Mouse (Mus musculus) ES-E14 (cell line): ENCODE measurements around the gene Chd3.

Source experiments
- HCFC1 ChIP-seq: IDR thresholded peaks from 2 replicates; pipeline ENCODE4 v1.6.1; 2012; ENCODE audit warnings: low read length, inconsistent platforms, borderline replicate concordance; ENCODE audit not compliant: insufficient read depth
- ZC3H11A ChIP-seq: IDR thresholded peaks from 2 replicates; pipeline ENCODE4 v1.6.1; 2012; ENCODE audit warnings: low read depth, mild to moderate bottlenecking, inconsistent platforms, low read length, borderline replicate concordance
- ZNF384 ChIP-seq: IDR thresholded peaks from 2 replicates; pipeline ENCODE4 v1.6.1; 2012; ENCODE audit warnings: low read depth, low read length, inconsistent platforms

DNA sequence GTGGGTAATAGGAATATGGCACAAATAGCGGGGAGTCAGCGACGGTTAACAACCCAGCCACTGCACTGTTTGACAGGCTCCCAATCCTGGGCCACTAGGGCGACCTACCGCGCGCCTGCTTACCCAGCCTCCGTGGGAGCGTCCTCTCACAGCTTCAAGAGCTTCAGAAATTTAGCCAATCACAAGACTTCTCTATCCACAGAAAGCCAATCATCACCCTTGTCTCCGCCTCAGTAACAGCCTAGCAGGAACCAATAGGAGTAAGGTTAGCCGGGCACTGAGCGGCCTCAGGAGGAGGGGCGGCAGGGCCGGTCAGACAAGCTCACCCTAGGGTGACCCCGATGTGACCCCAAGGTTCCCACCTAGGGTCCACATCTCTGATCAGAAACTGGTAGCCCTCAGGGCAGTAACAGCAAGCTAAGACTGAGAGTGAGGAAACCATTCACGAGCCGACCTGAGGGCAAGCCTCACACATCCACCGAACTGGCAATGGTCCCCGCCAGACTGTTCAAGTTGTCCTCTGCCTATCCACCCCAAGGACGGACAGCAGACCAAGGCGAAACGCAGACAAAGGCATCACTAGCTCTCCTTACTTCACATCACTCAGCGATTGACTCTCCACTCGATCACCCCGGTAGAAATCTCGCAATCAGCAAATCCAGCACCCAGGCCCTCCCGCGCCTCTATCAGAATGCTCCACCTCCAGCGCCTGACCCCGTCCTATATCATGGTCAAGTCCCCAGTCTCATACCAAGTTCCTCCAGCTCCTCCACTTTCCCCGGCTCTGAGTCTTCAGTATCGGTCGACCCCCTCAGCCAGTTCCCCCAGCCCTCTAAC lies 39.6 kb upstream of the Chd3 start:
- TF ChIP-seq ZC3H11A (no peak), ZNF384 (no peak), HCFC1 (no peak)
